Mouse (Mus musculus): Measurements from ENCODE around the gene Itgb4.

- no peak for TF ChIP-seq CTCF (IDR thresholded peaks at IDR 0.05; ENCODE audit: low read depth)
- TF ChIP-seq EP300 (optimal IDR thresholded peaks at IDR 0.05): no peak
Measured at GRCm38 (mm10) chr11:115970006-115970673, 4.4 kb upstream of the Itgb4 start.
